Mouse (Mus musculus) liver, adult 2 months (tissue): ENCODE data around the gene Hist1h2bk.
A peak's percentile ranks its signal among the peaks of the same experiment; 100 is the strongest.
"Not testable (repeated sequence)": the region's sequence is repeated elsewhere in the genome, so short reads cannot be mapped to it uniquely, and the experiment has no call there.

Experiments used
- CTCF ChIP-seq: fragments of 200-500 bp; IDR thresholded peaks from 2 replicates; pipeline ENCODE4 v1.5.1; 2011; ENCODE audit warnings: low read depth, low read length, control low read depth
- POLR2A ChIP-seq: fragments of 200-500 bp; IDR thresholded peaks from 2 replicates; pipeline ENCODE4 v1.6.1; 2011; ENCODE audit warnings: low read length, control low read depth; ENCODE audit not compliant: insufficient read depth; ENCODE audit errors: extremely low read depth

DNA sequence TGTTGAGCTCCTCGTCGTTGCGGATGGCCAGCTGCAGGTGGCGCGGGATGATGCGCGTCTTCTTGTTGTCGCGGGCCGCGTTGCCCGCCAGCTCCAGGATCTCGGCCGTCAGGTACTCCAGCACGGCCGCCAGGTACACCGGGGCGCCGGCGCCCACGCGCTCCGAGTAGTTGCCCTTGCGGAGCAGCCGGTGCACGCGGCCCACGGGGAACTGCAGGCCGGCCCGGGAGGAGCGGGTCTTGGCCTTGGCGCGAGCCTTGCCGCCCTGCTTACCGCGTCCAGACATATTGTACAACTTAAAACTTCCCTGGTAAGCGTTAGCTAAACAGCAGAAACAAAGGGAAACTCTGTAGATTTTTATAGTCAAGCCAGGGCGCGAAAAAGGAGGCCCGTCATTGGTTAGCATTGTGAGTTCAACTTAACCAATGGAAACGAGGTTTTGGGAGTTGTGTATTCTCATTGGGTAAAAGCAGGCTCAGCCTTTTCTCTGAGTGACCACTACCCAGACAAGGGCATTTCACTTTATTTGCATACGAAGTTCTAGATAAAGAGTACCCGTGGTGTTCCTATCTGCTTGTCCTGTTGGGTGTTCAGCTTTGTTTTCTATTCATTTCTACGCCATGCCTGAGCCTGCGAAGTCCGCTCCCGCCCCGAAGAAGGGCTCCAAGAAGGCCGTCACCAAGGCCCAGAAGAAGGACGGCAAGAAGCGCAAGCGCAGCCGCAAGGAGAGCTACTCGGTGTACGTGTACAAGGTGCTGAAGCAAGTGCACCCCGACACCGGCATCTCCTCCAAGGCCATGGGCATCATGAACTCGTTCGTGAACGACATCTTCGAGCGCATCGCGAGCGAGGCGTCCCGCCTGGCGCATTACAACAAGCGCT is at the start of gene Hist1h2bk, which contains the start of gene Hist1h2ah:
- TF ChIP-seq CTCF = not testable (repeated sequence)
- 0 out of 2 replicates have a peak, but pooled peaks have one; percentile 14 for TF ChIP-seq POLR2A
